In the genomic region with DNA sequence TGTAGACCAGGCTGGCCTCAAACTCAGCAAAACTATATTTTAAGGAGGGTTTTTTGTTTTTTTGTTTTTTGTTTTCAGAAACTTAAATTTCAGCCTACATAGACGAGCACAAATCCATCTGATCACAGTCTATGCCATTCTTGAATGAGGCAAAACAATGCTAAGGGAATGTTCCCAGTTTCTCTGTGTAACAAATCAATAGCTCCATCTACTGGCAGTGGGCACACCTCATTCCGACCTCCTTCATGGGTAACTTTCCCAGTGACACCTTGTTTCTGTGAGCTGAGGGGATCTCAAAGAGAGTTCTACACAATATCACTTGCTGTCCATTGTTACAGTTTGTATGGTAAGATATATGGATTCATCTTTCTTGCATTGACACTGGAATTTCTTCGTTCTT, we compare ENCODE assay signal across 8 mouse cellular contexts.
A peak's percentile ranks its signal among the peaks of the same experiment; 100 is the strongest.
DNase-seq lines count a peak whose midpoint lies in the region; TF ChIP-seq lines count a peak whose summit lies in the region.

No protein-coding gene starts in this region.

- peak; percentile 7 for DNase-seq in heart, postnatal 4 days
- no peak for DNase-seq in heart, postnatal 14 days
- DNase-seq in 3T3-L1 (ENCODE audit: low read depth, low spot score) (peak; percentile 53), NIH3T3 (ENCODE audit: low read depth) (peak; percentile 64)
- DNase-seq in layer of hippocampus, adult 2 months (ENCODE audit: low spot score in 2 of 2) = peak; percentile 20 to 61
- no peak for DNase-seq in thymus, postnatal 25 days
- DNase-seq in cerebellum, adult 8-10 months = no peak
- DNase-seq in thymus, postnatal 10 days (ENCODE audit: low spot score in 2 of 2) = no peak

- intact Hi-C loops in heart, postnatal 14 days (cut with DNase I) = no loop called here

- TF ChIP-seq CTCF in layer of hippocampus, adult 2 months (conservative IDR thresholded peaks at IDR 0.05) = peak; percentile 82

- no peak overlapping the region for H3K4me3 ChIP-seq in layer of hippocampus, adult 2 months

- no peak overlapping the region for H3K27ac ChIP-seq in layer of hippocampus, adult 2 months

Comparison
In these comparisons a context has a peak if more than half of its experiments do, and no peak if none do; other contexts are left out.
1. DNase-seq: peak in heart, postnatal 4 days (single experiment), 3T3-L1 (single experiment), NIH3T3 (single experiment) and layer of hippocampus, adult 2 months (2 of 2); none in heart, postnatal 14 days (0 of 2), thymus, postnatal 25 days (single experiment), cerebellum, adult 8-10 months (single experiment) and thymus, postnatal 10 days (0 of 2).